Mouse (Mus musculus): ENCODE measurements at regions not wholly inside any gene's neighbourhood (a gene's known extent, or its start where the extent isn't known, plus 50 kb on each side); places are given as distances from the start of the nearest gene placed in this dataset.

DNA sequence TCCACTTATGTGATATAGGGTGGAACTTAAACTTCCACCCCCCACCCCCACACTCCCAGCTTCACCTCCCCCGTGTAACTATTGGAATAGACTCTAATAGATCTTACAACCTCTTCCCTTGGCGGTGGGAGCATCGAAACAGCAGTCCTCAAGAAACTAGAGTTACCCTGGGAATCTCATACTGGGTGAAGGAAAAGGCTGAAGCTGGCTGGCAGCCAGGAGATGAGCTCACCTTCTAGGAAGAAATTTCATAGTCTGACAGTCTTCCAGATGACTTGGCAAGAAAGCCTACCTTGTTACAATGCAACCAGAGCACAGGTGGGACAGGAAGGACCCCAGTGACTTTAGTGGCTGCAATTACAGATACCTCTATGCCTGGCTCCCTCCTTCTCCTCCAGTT lies 57.6 kb upstream of the Cd2ap start:
- peaks cover 22% of the 10 kb centered on the region for H3K9me3 ChIP-seq (replicated peaks)
- no peak for ATAC-seq (ENCODE audit: extremely low read depth, insufficient number of reproducible peaks, low FRiP score, poor library complexity, severe bottlenecking)
- H3K36me3 ChIP-seq (replicated peaks): no peaks in the 10 kb centered on the region
- no peaks in the 10 kb centered on the region for H3K4me1 ChIP-seq (ENCODE audit: insufficient read depth, low read depth, low read length)
- H3K27me3 ChIP-seq (ENCODE audit: insufficient read depth, low read length): no peaks in the 10 kb centered on the region
- TF ChIP-seq GATA2 (IDR thresholded peaks at IDR 0.05; ENCODE audit: borderline replicate concordance, low read depth, low read length) (no peak), POLR2AphosphoS5 (IDR thresholded peaks at IDR 0.05; ENCODE audit: insufficient replicate concordance, low read depth, low read length) (no peak), TAL1 (conservative IDR thresholded peaks at IDR 0.05; ENCODE audit: low read depth, low read length) (no peak), CTCF (IDR thresholded peaks at IDR 0.05; ENCODE audit: low read depth, low read length) (no peak), GATA1 (IDR thresholded peaks at IDR 0.05; ENCODE audit: borderline replicate concordance, low read length) (no peak)
- H3K4me3 ChIP-seq (ENCODE audit: low read depth, low read length): no peak overlapping the region
- no peak for DNase-seq (ENCODE audit: low spot score)

- Histone ChIP-seq H3K27me3 (ENCODE audit: insufficient read depth, low read length) (no peaks in the 10 kb centered on the region), H3K4me1 (ENCODE audit: insufficient read depth, low read depth, low read length) (no peaks in the 10 kb centered on the region), H3K36me3 (replicated peaks) (no peaks in the 10 kb centered on the region), H3K4me3 (ENCODE audit: low read depth, low read length) (no peak overlapping the region), H3K9me3 (replicated peaks) (peaks cover 17% of the 10 kb centered on the region)
- DNase-seq (ENCODE audit: low spot score): no peak
- TF ChIP-seq POLR2AphosphoS5 (IDR thresholded peaks at IDR 0.05; ENCODE audit: insufficient replicate concordance, low read depth, low read length) (no peak), GATA2 (IDR thresholded peaks at IDR 0.05; ENCODE audit: borderline replicate concordance, low read depth, low read length) (no peak), CTCF (IDR thresholded peaks at IDR 0.05; ENCODE audit: low read depth, low read length) (no peak), TAL1 (conservative IDR thresholded peaks at IDR 0.05; ENCODE audit: low read depth, low read length) (no peak), GATA1 (IDR thresholded peaks at IDR 0.05; ENCODE audit: borderline replicate concordance, low read length) (no peak)
- ATAC-seq (ENCODE audit: extremely low read depth, insufficient number of reproducible peaks, low FRiP score, poor library complexity, severe bottlenecking): no peak
These were observed 57.0 kb upstream of the Cd2ap start for GRCm38 (mm10) chr17:42933335-42934004.

DNA sequence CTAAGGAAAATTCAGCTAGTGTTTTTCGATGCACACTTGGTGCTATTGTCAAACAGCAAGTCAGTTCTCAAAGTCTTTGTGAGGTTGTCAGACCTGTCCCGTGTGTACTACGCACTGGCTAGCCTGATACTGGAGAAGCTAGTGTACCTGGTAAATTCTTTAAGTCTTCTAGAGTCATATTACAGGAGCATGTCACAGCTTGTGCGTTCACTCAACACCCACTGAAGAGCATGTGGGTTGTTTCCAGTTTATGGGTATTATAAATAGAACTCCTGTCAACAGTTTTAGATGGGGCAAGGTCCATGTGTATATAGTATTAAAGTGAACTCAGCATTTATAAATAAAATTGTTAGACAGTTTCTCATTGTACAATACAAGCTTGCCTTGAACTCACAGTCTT lies 50.9 kb upstream of the Cd2ap start:
- Histone ChIP-seq H3K36me3 (replicated peaks) (no peaks in the 10 kb centered on the region), H3K9me3 (replicated peaks) (peaks cover 15% of the 10 kb centered on the region), H3K27me3 (ENCODE audit: insufficient read depth, low read length) (no peaks in the 10 kb centered on the region), H3K4me3 (ENCODE audit: low read depth, low read length) (no peak overlapping the region), H3K4me1 (ENCODE audit: insufficient read depth, low read depth, low read length) (no peaks in the 10 kb centered on the region)
- no peak for DNase-seq (ENCODE audit: low spot score)
- TF ChIP-seq POLR2AphosphoS5 (IDR thresholded peaks at IDR 0.05; ENCODE audit: insufficient replicate concordance, low read depth, low read length): no peak
- no peak for TF ChIP-seq CTCF (IDR thresholded peaks at IDR 0.05; ENCODE audit: low read depth, low read length)
- no peak for TF ChIP-seq TAL1 (conservative IDR thresholded peaks at IDR 0.05; ENCODE audit: low read depth, low read length)
- TF ChIP-seq GATA2 (IDR thresholded peaks at IDR 0.05; ENCODE audit: borderline replicate concordance, low read depth, low read length): no peak
- TF ChIP-seq GATA1 (IDR thresholded peaks at IDR 0.05; ENCODE audit: borderline replicate concordance, low read length): no peak
- no peak for ATAC-seq (ENCODE audit: extremely low read depth, insufficient number of reproducible peaks, low FRiP score, poor library complexity, severe bottlenecking)
